Mouse (Mus musculus) ES-E14 (cell line): Measurements from ENCODE around the gene Nos1.

ENCODE experiments used
- CHD2 ChIP-seq: IDR thresholded peaks from 2 replicates; pipeline ENCODE4 v1.6.1; 2014; ENCODE audit warnings: mild to moderate bottlenecking, low read depth, low read length, inconsistent platforms
- HCFC1 ChIP-seq: IDR thresholded peaks from 2 replicates; pipeline ENCODE4 v1.6.1; 2012; ENCODE audit warnings: low read length, inconsistent platforms, borderline replicate concordance; ENCODE audit not compliant: insufficient read depth
- MAFK ChIP-seq: IDR thresholded peaks from 2 replicates; pipeline ENCODE4 v1.6.1; 2014; ENCODE audit warnings: mild to moderate bottlenecking, low read depth, low read length, inconsistent platforms; ENCODE audit not compliant: insufficient read depth
- ZC3H11A ChIP-seq: IDR thresholded peaks from 2 replicates; pipeline ENCODE4 v1.6.1; 2012; ENCODE audit warnings: low read depth, mild to moderate bottlenecking, inconsistent platforms, low read length, borderline replicate concordance

- TF ChIP-seq CHD2, result no peak
- TF ChIP-seq HCFC1, result no peak
- no peak for TF ChIP-seq MAFK
- TF ChIP-seq ZC3H11A, result no peak
Observed at GRCm38 (mm10) chr5:117909524-117909923, 128.7 kb downstream of the Nos1 start.
